Mouse (Mus musculus): ENCODE measurements around the gene Zzz3.

DNA sequence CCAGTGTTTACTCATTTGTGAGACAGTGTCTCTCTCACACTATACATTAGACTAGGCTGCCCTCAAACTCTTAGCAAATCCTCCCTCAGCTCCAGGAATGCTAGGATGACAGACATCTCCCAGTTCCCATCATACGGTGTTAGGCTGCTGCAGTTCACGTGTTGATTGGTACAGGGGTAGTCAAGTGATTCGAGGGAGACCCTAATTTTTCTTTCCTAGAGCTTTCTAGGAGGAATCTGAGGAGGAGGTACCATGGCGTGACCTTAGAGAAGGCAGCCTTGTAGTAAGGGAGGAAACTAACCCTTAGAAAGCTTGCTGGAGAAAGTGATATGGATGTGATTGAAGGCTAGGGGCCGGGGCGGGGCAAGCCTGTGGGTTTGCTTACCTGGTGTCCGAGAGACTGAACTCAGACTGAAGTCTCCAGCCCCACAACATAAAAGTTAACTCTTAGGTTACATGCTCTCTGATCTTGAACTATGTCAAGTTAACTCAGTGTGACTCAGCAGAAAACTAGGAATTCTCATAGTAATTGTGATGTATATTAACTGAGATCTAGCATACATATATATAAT is 15.8 kb downstream of the Zzz3 start:
- TF ChIP-seq CTCF (IDR thresholded peaks at IDR 0.05; ENCODE audit: insufficient read depth, low read depth, low read length) (no peak), POLR2A (IDR thresholded peaks at IDR 0.05; ENCODE audit: insufficient read depth, low read depth, low read length) (no peak)
